12 mouse cellular contexts compared by ENCODE assay signal in genomic region chr1:51856946-51857345, GRCm38 (mm10).
"Had no signal": no experiment of that assay in that cellular context is flagged by ENCODE, and none has a peak within 500 bp of the region (broad histone marks: within the 10 kb centered on the region; RNA-seq: fewer than 3 reads in every experiment).

No protein-coding gene starts in this region.

- ATAC-seq: midbrain, embryonic 16.5 days had no signal

- H3K27ac ChIP-seq: kidney, postnatal 0 days; layer of hippocampus, adult 2 months; limb, embryonic 10.5 days; lung, embryonic 15.5 days; neural tube, embryonic 13.5 days had no signal

- H3K4me2 ChIP-seq: lung, embryonic 15.5 days; midbrain, embryonic 11.5 days; neural tube, embryonic 13.5 days had no signal

- H3K27me3 ChIP-seq: lung, embryonic 15.5 days; neural tube, embryonic 13.5 days had no signal

- H3K9ac ChIP-seq: lung, embryonic 15.5 days; neural tube, embryonic 13.5 days had no signal

- DNase-seq: kidney, adult 11 months; kidney, postnatal 4 days; retina, postnatal 1 day; right cerebral cortex, postnatal 14 days; thymus, postnatal 36 days had no signal

- H3K4me3 ChIP-seq: layer of hippocampus, adult 2 months; limb, embryonic 10.5 days; lung, embryonic 15.5 days; neural tube, embryonic 13.5 days had no signal

- H3K9me3 ChIP-seq: limb, embryonic 10.5 days; lung, embryonic 15.5 days; neural tube, embryonic 13.5 days had no signal
